ENCODE assay signal across 16 mouse cellular contexts in the genomic region with DNA sequence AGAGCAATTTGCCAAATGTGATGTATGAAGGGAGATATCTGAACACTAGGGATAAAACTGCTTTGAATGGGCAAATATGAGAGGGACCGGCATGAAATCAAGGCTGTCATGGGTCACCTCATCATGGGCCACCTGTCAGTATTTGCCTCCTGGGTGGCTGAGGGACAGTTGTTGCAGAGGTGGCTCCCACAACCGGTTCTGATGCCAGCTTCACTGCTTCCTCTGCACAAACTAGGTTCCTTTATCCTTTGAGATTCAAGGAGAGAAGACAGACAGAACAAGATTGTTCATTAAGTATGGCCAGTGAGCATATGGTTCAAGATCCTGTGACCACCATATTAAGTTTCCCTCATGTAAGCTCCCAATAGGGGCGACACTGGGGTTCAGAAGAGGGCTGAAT.
DNase-seq lines count a peak whose midpoint lies in the region; ATAC-seq and TF ChIP-seq lines count a peak whose summit lies in the region.
"Had no signal": no experiment of that assay in that cellular context is flagged by ENCODE, and none has a peak within 500 bp of the region (broad histone marks: within the 10 kb centered on the region; RNA-seq: fewer than 3 reads in every experiment).

No protein-coding gene starts in this region.

- H3K4me1 ChIP-seq in heart, embryonic 11.5 days (ENCODE audit: control insufficient read depth, insufficient read depth, low read length) = peaks cover 10% of the 10 kb centered on the region
- peaks cover 6% of the 10 kb centered on the region for H3K4me1 ChIP-seq in heart, adult 2 months (ENCODE audit: control insufficient read depth, insufficient read depth, low read length)
- H3K4me1 ChIP-seq in hindbrain, embryonic 10.5 days (replicated peaks) = peaks cover 14% of the 10 kb centered on the region
- H3K4me1 ChIP-seq in limb, embryonic 14.5 days (ENCODE audit: control insufficient read depth, insufficient read depth, low read length) = peaks cover 33% of the 10 kb centered on the region
- H3K4me1 ChIP-seq in neural tube, embryonic 14.5 days (ENCODE audit: control insufficient read depth, insufficient read depth, low read length) = peaks cover 5% of the 10 kb centered on the region; the same call in 1 of the 2 replicates
- no peaks in the 10 kb centered on the region for H3K4me1 ChIP-seq in liver, embryonic 11.5 days (replicated peaks; ENCODE audit: control insufficient read depth, insufficient read depth, low read length)
- H3K4me1 ChIP-seq: liver, embryonic 13.5 days had no signal

- no peak for ATAC-seq in heart, embryonic 11.5 days (replicated peaks; ENCODE audit: insufficient number of reproducible peaks, low FRiP score, low TSS enrichment)
- no peak for ATAC-seq in limb, embryonic 14.5 days (ENCODE audit: low FRiP score, low read depth)
- ATAC-seq in neural tube, embryonic 14.5 days (ENCODE audit: low read depth) = no peak; the same call in 1 of the 2 replicates
- ATAC-seq in liver, embryonic 11.5 days (replicated peaks; ENCODE audit: low FRiP score) = no peak

- H3K79me2 ChIP-seq in heart, adult 2 months (replicated peaks; ENCODE audit: control insufficient read depth, insufficient read depth, low read length) = no peaks in the 10 kb centered on the region

- no peak for TF ChIP-seq POLR2A in heart, adult 2 months (IDR thresholded peaks at IDR 0.05; ENCODE audit: insufficient read depth, low read depth, low read length)
- TF ChIP-seq POLR2A in limb, embryonic 14.5 days (IDR thresholded peaks at IDR 0.05; ENCODE audit: borderline replicate concordance, extremely low read depth, insufficient read depth, insufficient read length) = no peak

- H3K4me3 ChIP-seq in heart, embryonic 11.5 days (ENCODE audit: low read depth, low read length) = no peak overlapping the region
- H3K4me3 ChIP-seq in heart, adult 2 months = no peak overlapping the region
- peak overlapping the region; percentile 43 for H3K4me3 ChIP-seq in hindbrain, embryonic 10.5 days
- no peak overlapping the region for H3K4me3 ChIP-seq in limb, embryonic 14.5 days (replicated peaks; ENCODE audit: low read length)
- no peak overlapping the region for H3K4me3 ChIP-seq in neural tube, embryonic 14.5 days (ENCODE audit: low read depth, low read length)
- no peak overlapping the region for H3K4me3 ChIP-seq in liver, embryonic 11.5 days (ENCODE audit: low read depth, low read length)
- H3K4me3 ChIP-seq: kidney, embryonic 15.5 days; liver, embryonic 13.5 days; myocyte had no signal

- TF ChIP-seq CTCF in heart, adult 2 months (IDR thresholded peaks at IDR 0.05) = no peak

- WGBS in heart, embryonic 11.5 days (ENCODE audit: insufficient replicate concordance) = 18% methylated on average over 3 of the region's 3 CpGs
- 57% methylated on average over 3 of the region's 3 CpGs for WGBS in heart, adult 2 months
- 12% methylated on average over 3 of the region's 3 CpGs for WGBS in hindbrain, embryonic 10.5 days
- 22% methylated on average over 3 of the region's 3 CpGs for WGBS in limb, embryonic 14.5 days
- 4% methylated on average over 3 of the region's 3 CpGs for WGBS in neural tube, embryonic 14.5 days
- 28% methylated on average over 3 of the region's 3 CpGs for WGBS in liver, embryonic 11.5 days

- no peaks in the 10 kb centered on the region for H3K9me3 ChIP-seq in heart, embryonic 11.5 days (replicated peaks; ENCODE audit: control insufficient read depth, low read length)
- no peaks in the 10 kb centered on the region; the same call in 1 of the 2 replicates for H3K9me3 ChIP-seq in hindbrain, embryonic 10.5 days
- 0 out of 2 replicates have a peak, but pooled peaks cover 5% of the 10 kb centered on the region for H3K9me3 ChIP-seq in limb, embryonic 14.5 days (ENCODE audit: control insufficient read depth, low read length)
- no peaks in the 10 kb centered on the region for H3K9me3 ChIP-seq in neural tube, embryonic 14.5 days (ENCODE audit: control insufficient read depth, low read length)
- no peaks in the 10 kb centered on the region for H3K9me3 ChIP-seq in liver, embryonic 11.5 days (ENCODE audit: control insufficient read depth, low read length)
- H3K9me3 ChIP-seq: kidney, embryonic 15.5 days; liver, embryonic 13.5 days had no signal

- no peak overlapping the region for H3K9ac ChIP-seq in heart, embryonic 11.5 days (ENCODE audit: low read depth, low read length)
- no peak overlapping the region for H3K9ac ChIP-seq in heart, adult 2 months (ENCODE audit: low read depth, low read length)
- no peak overlapping the region for H3K9ac ChIP-seq in limb, embryonic 14.5 days (ENCODE audit: low read depth, low read length, severe bottlenecking)
- no peak overlapping the region for H3K9ac ChIP-seq in neural tube, embryonic 14.5 days (replicated peaks; ENCODE audit: low read depth, low read length)
- H3K9ac ChIP-seq in liver, embryonic 11.5 days (ENCODE audit: low read depth, low read length) = no peak overlapping the region
- H3K9ac ChIP-seq: kidney, embryonic 15.5 days; liver, embryonic 13.5 days had no signal

- no peak for DNase-seq in heart, adult 2 months
- no peak for DNase-seq in hindbrain, embryonic 10.5 days (ENCODE audit: low spot score)
- DNase-seq in limb, embryonic 14.5 days (ENCODE audit: low spot score) = no peak
- no peak for DNase-seq in liver, embryonic 11.5 days (ENCODE audit: low spot score)
- no peak for DNase-seq in heart, postnatal 25 days (ENCODE audit: low spot score)
- no peak for DNase-seq in adrenal gland, postnatal 25 days
- DNase-seq: cerebellum, postnatal 10 days; heart, postnatal 14 days; liver, embryonic 13.5 days; lung, postnatal 14 days; right cerebral cortex, adult 18-20 months; thymus, postnatal 14 days had no signal

- no peaks in the 10 kb centered on the region for H3K36me3 ChIP-seq in heart, embryonic 11.5 days (ENCODE audit: control insufficient read depth, insufficient read depth, low read length)
- peaks cover 6% of the 10 kb centered on the region for H3K36me3 ChIP-seq in heart, adult 2 months (ENCODE audit: control insufficient read depth, insufficient read depth, low read length)
- H3K36me3 ChIP-seq in hindbrain, embryonic 10.5 days = no peaks in the 10 kb centered on the region
- H3K36me3 ChIP-seq in limb, embryonic 14.5 days (ENCODE audit: control insufficient read depth, insufficient read depth, low read length) = no peaks in the 10 kb centered on the region
- H3K36me3 ChIP-seq in neural tube, embryonic 14.5 days (ENCODE audit: control insufficient read depth, insufficient read depth, low read length) = no peaks in the 10 kb centered on the region
- H3K36me3 ChIP-seq in liver, embryonic 11.5 days (ENCODE audit: control insufficient read depth, insufficient read depth, low read length) = no peaks in the 10 kb centered on the region
- H3K36me3 ChIP-seq: kidney, embryonic 15.5 days; liver, embryonic 13.5 days had no signal

- no peaks in the 10 kb centered on the region for H3K27me3 ChIP-seq in heart, embryonic 11.5 days (ENCODE audit: control insufficient read depth, insufficient read depth, low read length)
- H3K27me3 ChIP-seq in heart, adult 2 months (ENCODE audit: control insufficient read depth, insufficient read depth, low read length) = no peaks in the 10 kb centered on the region
- H3K27me3 ChIP-seq in hindbrain, embryonic 10.5 days (ENCODE audit: insufficient read depth, poor library complexity, severe bottlenecking) = peaks cover 7% of the 10 kb centered on the region; the same call in 1 of the 2 replicates
- no peaks in the 10 kb centered on the region for H3K27me3 ChIP-seq in limb, embryonic 14.5 days (ENCODE audit: control insufficient read depth, insufficient read depth, low read length)
- no peaks in the 10 kb centered on the region for H3K27me3 ChIP-seq in neural tube, embryonic 14.5 days (ENCODE audit: control insufficient read depth, insufficient read depth, low read length)
- H3K27me3 ChIP-seq in liver, embryonic 11.5 days (replicated peaks; ENCODE audit: control insufficient read depth, insufficient read depth, low read length) = no peaks in the 10 kb centered on the region
- H3K27me3 ChIP-seq: kidney, embryonic 15.5 days; liver, embryonic 13.5 days had no signal

- TF ChIP-seq EP300 in heart, adult 2 months (IDR thresholded peaks at IDR 0.05; ENCODE audit: insufficient read depth, low read depth, low read length) = no peak

- H3K27ac ChIP-seq in heart, embryonic 11.5 days (ENCODE audit: low read depth, low read length) = no peak overlapping the region
- H3K27ac ChIP-seq in heart, adult 2 months = no peak overlapping the region
- peak overlapping the region; percentile 82 for H3K27ac ChIP-seq in hindbrain, embryonic 10.5 days
- H3K27ac ChIP-seq in limb, embryonic 14.5 days (replicated peaks; ENCODE audit: low read depth, low read length) = 0 out of 2 replicates have a peak overlapping the region, but pooled peaks have one; percentile 44
- H3K27ac ChIP-seq in neural tube, embryonic 14.5 days (ENCODE audit: low read depth, low read length) = no peak overlapping the region
- no peak overlapping the region for H3K27ac ChIP-seq in liver, embryonic 11.5 days (ENCODE audit: low read depth, low read length)
- H3K27ac ChIP-seq: kidney, embryonic 15.5 days; liver, embryonic 13.5 days had no signal

- intact Hi-C loops in heart, adult 2 months (cut with DNase I) = no loop called here
- intact Hi-C loops in heart, postnatal 25 days (cut with DNase I) = no loop called here

- peak overlapping the region; percentile 30 for H3K4me2 ChIP-seq in heart, embryonic 11.5 days
- H3K4me2 ChIP-seq in limb, embryonic 14.5 days (replicated peaks; ENCODE audit: low read depth, low read length, severe bottlenecking) = no peak overlapping the region
- peak overlapping the region; percentile 51 for H3K4me2 ChIP-seq in neural tube, embryonic 14.5 days (ENCODE audit: low read depth, low read length)
- no peak overlapping the region for H3K4me2 ChIP-seq in liver, embryonic 11.5 days
- H3K4me2 ChIP-seq: liver, embryonic 13.5 days had no signal

Comparison
In these comparisons a context has a peak if more than half of its experiments do, and no peak if none do; other contexts are left out.
1. H3K27ac ChIP-seq: peak in hindbrain, embryonic 10.5 days (single experiment) and limb, embryonic 14.5 days (single experiment); none in heart, embryonic 11.5 days (single experiment), heart, adult 2 months (single experiment), neural tube, embryonic 14.5 days (single experiment) and liver, embryonic 11.5 days (single experiment).
2. H3K4me2 ChIP-seq: peak in heart, embryonic 11.5 days (single experiment) and neural tube, embryonic 14.5 days (single experiment); none in limb, embryonic 14.5 days (single experiment) and liver, embryonic 11.5 days (single experiment).